Mouse (Mus musculus) neutrophil, adult 5-6 weeks (primary cell): ENCODE measurements around the gene Gucy1b2. TPM values are rescaled to one million over a fixed set of nuclear protein-coding genes. Genes with fewer than 3 reads are reported as not detected.

Experiments
- ATAC-seq: fragments of 151-379, 151-347 bp; 2 replicates; pipeline ENCODE4 v1.8.0; 2017; ENCODE audit warnings: mild to moderate bottlenecking, moderate TSS enrichment; ENCODE audit not compliant: insufficient number of reproducible peaks, poor library complexity, low FRiP score, severe bottlenecking; ENCODE audit errors: extremely low read depth
- total RNA-seq: library from RNA; stranded (forward); fragments of 200-1000 nt; gene quantifications from 2 replicates; pipeline ENCODE4 v1.2.3, GENCODE M21; 2017

Gucy1b2 gene
- total RNA-seq, 1 experiment from 2014 or later = not detected

- no peak for ATAC-seq
These were observed 5.4 kb downstream of the Gucy1b2 start for GRCm38 (mm10) chr14:62450706-62451105.

GRCm38 (mm10) chr14:62447214-62447548 is 8.9 kb downstream of the Gucy1b2 start:
- ATAC-seq = no peak

GRCm38 (mm10) chr14:62446385-62447213 is 9.5 kb downstream of the Gucy1b2 start:
- ATAC-seq = no peak

- ATAC-seq = no peak
These were observed 12.2 kb downstream of the Gucy1b2 start for GRCm38 (mm10) chr14:62443840-62444430.

- ATAC-seq = no peak
These were observed 13.1 kb downstream of the Gucy1b2 start for GRCm38 (mm10) chr14:62442971-62443370.

GRCm38 (mm10) chr14:62440036-62440435 is 16.1 kb downstream of the Gucy1b2 start:
- no peak for ATAC-seq

GRCm38 (mm10) chr14:62438236-62438635 is 17.9 kb downstream of the Gucy1b2 start:
- no peak for ATAC-seq

- ATAC-seq = no peak
These were observed 18.3 kb downstream of the Gucy1b2 start for GRCm38 (mm10) chr14:62437806-62438205.

GRCm38 (mm10) chr14:62425277-62425691 is 30.8 kb downstream of the Gucy1b2 start:
- no peak for ATAC-seq

- no peak for ATAC-seq
These were observed 33.8 kb downstream of the Gucy1b2 start for GRCm38 (mm10) chr14:62422265-62422664.

- ATAC-seq = no peak
These were observed 38.6 kb downstream of the Gucy1b2 start for GRCm38 (mm10) chr14:62417501-62417900.

GRCm38 (mm10) chr14:62416742-62417134 is 39.4 kb downstream of the Gucy1b2 start:
- no peak for ATAC-seq

- ATAC-seq = no peak
These were observed 39.9 kb downstream of the Gucy1b2 start for GRCm38 (mm10) chr14:62416007-62416741.

GRCm38 (mm10) chr14:62395346-62395745 is 60.7 kb downstream of the Gucy1b2 start:
- no peak for ATAC-seq

- no peak for ATAC-seq
These were observed 63.3 kb downstream of the Gucy1b2 start for GRCm38 (mm10) chr14:62392754-62393153.

- no peak for ATAC-seq
These were observed 66.2 kb downstream of the Gucy1b2 start for GRCm38 (mm10) chr14:62389729-62390536.

- no peak for ATAC-seq
These were observed 66.9 kb downstream of the Gucy1b2 start for GRCm38 (mm10) chr14:62389064-62389728.

GRCm38 (mm10) chr14:62383786-62384299 is 72.2 kb downstream of the Gucy1b2 start:
- no peak for ATAC-seq
